Mouse (Mus musculus): ENCODE measurements at regions not wholly inside any gene's neighbourhood (a gene's known extent, or its start where the extent isn't known, plus 50 kb on each side); places are given as distances from the start of the nearest gene placed in this dataset.
A peak's percentile ranks its signal among the peaks of the same experiment; 100 is the strongest.

GRCm38 (mm10) chr3:122676077-122676476 is 52.7 kb upstream of the Pde5a start:
- intact Hi-C loops (cut with DNase I), result no loop called here

GRCm38 (mm10) chr3:122676851-122677250 is 51.9 kb upstream of the Pde5a start:
- intact Hi-C loops (cut with DNase I), result no loop called here
- DNase-seq (ENCODE audit: extremely low spot score in 1 of 2, low spot score in 2 of 2), result no peak

More at GRCm38 (mm10) chr3:122676077-122676476, 52.7 kb upstream of the Pde5a start:
- DNase-seq (ENCODE audit: extremely low spot score in 1 of 2, low spot score in 2 of 2), result peak in 1 of 2 experiments; percentile 41
